In the genomic region with DNA sequence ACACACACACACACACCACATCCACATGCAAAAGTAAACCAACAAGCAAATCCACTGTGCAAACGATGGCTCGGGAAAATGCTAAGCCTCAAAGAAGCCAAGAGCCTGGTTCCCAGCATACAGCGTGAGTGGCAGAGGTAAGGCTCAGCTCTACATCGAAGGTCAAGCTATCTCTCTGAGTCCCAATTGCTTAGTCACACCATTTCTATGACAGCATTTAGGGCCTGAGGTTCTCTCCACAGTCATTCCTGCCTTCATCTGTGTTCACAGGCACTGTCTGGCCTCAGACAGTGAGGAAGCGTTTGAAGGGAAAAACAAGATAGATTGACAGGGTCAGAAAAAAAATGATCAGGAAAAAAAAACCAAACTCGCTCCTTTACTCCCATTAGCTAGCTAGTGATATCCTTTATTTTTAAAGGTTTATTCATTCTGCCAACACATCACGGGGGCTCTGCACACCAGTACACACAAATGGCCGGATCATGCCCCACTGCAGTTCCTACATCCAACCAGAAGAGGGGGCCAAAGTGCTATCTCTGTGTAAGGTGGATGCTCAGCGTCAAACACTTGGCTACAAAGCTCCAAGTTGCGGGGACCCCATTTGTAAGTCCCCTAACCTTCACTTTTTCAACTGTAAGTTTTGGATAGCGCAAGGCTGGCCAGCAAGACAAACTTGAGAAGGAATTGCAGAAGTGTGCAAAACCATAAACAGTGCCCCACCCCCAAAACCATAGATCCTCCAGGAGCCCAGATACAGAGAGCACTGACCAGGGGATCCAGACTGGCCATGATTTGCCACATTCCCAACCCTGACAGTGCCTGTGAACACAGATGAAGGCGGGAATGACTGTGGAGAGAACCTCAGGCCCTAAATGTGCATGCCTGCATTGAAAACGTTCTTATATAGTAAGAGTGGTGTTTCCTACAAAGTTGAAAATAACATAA, we compare ENCODE assay signal across 7 mouse cellular contexts.
DNase-seq lines count a peak whose midpoint lies in the region; ATAC-seq lines count a peak whose summit lies in the region.

No protein-coding gene starts in this region.

- H3K27ac ChIP-seq in limb, embryonic 11.5 days (replicated peaks; ENCODE audit: low read depth, low read length), result no peak overlapping the region
- no peak overlapping the region for H3K27ac ChIP-seq in midbrain, embryonic 14.5 days (replicated peaks; ENCODE audit: low read depth, low read length)

- DNase-seq in adrenal gland, adult 18-20 months (ENCODE audit: low spot score in 2 of 2), result peak; percentile 78 to 85
- DNase-seq in embryo, embryonic 11 days, result peak; percentile 84
- DNase-seq in gastrocnemius, postnatal 4 days (ENCODE audit: low spot score in 2 of 2), result peak; percentile 51 to 72
- peak; percentile 87 for DNase-seq in kidney, adult 18-20 months
- peak; percentile 92 for DNase-seq in limb, embryonic 11.5 days (ENCODE audit: low spot score)
- DNase-seq in midbrain, embryonic 14.5 days, result peak; percentile 92
- peak; percentile 61 for DNase-seq in spleen, adult 12 weeks (ENCODE audit: low spot score)

- H3K9ac ChIP-seq in limb, embryonic 11.5 days (ENCODE audit: low read length), result no peak overlapping the region
- H3K9ac ChIP-seq in midbrain, embryonic 14.5 days (replicated peaks; ENCODE audit: low read length), result no peak overlapping the region

- ATAC-seq in limb, embryonic 11.5 days (ENCODE audit: insufficient number of reproducible peaks, low FRiP score, low TSS enrichment, low read depth), result 0 out of 2 replicates have a peak, but pooled peaks have one; percentile 45
- peak; percentile 69; the same call in 1 of the 2 replicates for ATAC-seq in midbrain, embryonic 14.5 days (ENCODE audit: low FRiP score, low TSS enrichment)

- no peaks in the 10 kb centered on the region for H3K36me3 ChIP-seq in limb, embryonic 11.5 days (ENCODE audit: control insufficient read depth, insufficient read depth, low read length)
- no peaks in the 10 kb centered on the region for H3K36me3 ChIP-seq in midbrain, embryonic 14.5 days (ENCODE audit: control insufficient read depth, insufficient read depth, low read length)

- WGBS in limb, embryonic 11.5 days, result 46% methylated on average over 13 of the region's 13 CpGs
- 40% methylated on average over 13 of the region's 13 CpGs for WGBS in midbrain, embryonic 14.5 days

- H3K27me3 ChIP-seq in limb, embryonic 11.5 days (ENCODE audit: control insufficient read depth, insufficient read depth, low read length), result no peaks in the 10 kb centered on the region
- no peaks in the 10 kb centered on the region for H3K27me3 ChIP-seq in midbrain, embryonic 14.5 days (ENCODE audit: control insufficient read depth, insufficient read depth, low read length)

- H3K4me2 ChIP-seq in limb, embryonic 11.5 days (ENCODE audit: low read depth, severe bottlenecking), result no peak overlapping the region
- H3K4me2 ChIP-seq in midbrain, embryonic 14.5 days (ENCODE audit: low read length), result no peak overlapping the region

- no peaks in the 10 kb centered on the region for H3K9me3 ChIP-seq in limb, embryonic 11.5 days (ENCODE audit: control insufficient read depth, low read length)
- no peaks in the 10 kb centered on the region for H3K9me3 ChIP-seq in midbrain, embryonic 14.5 days (ENCODE audit: control insufficient read depth, low read length)

- no peak overlapping the region for H3K4me3 ChIP-seq in limb, embryonic 11.5 days (ENCODE audit: low read depth, low read length)
- no peak overlapping the region for H3K4me3 ChIP-seq in midbrain, embryonic 14.5 days (replicated peaks; ENCODE audit: low read depth, low read length)

- H3K4me1 ChIP-seq in limb, embryonic 11.5 days (ENCODE audit: control insufficient read depth, insufficient read depth, low read length), result no peaks in the 10 kb centered on the region
- H3K4me1 ChIP-seq in midbrain, embryonic 14.5 days (ENCODE audit: control insufficient read depth, insufficient read depth, low read length), result no peaks in the 10 kb centered on the region
